Mouse (Mus musculus) MEL (cell line): ENCODE measurements around the gene Kiss1r.

Source experiments
- CHD2 ChIP-seq: IDR thresholded peaks from 2 replicates; pipeline ENCODE4 v1.6.1; 2011; ENCODE audit warnings: low read length, improper control_type of control experiment
- CTCF ChIP-seq, 3 experiments: IDR thresholded peaks in 2 of 3; conservative IDR thresholded peaks in 1 of 3; 2 replicates each; pipeline ENCODE4 v1.5.1; 2011 to 2012; ENCODE audit warnings: low read length in 3 of 3, low read depth in 2 of 3, mild to moderate bottlenecking in 2 of 3, improper control_type of control experiment in 1 of 3, inconsistent platforms in 1 of 3, mixed read lengths in 1 of 3, moderate library complexity in 1 of 3; ENCODE audit not compliant: control insufficient read depth in 1 of 3, insufficient read depth in 1 of 3, poor library complexity in 1 of 3, severe bottlenecking in 1 of 3
- E2F4 ChIP-seq: IDR thresholded peaks from 2 replicates; pipeline ENCODE4 v1.6.1; 2011; ENCODE audit warnings: low read depth, low read length, improper control_type of control experiment, borderline replicate concordance
- ELF1 ChIP-seq: IDR thresholded peaks from 2 replicates; pipeline ENCODE4 v1.6.1; 2014; ENCODE audit warnings: low read depth, mild to moderate bottlenecking, inconsistent platforms, low read length, improper control_type of control experiment, moderate library complexity
- MYB ChIP-seq: IDR thresholded peaks from 2 replicates; pipeline ENCODE4 v1.6.1; 2011; ENCODE audit warnings: mild to moderate bottlenecking, low read depth, low read length, improper control_type of control experiment
- POLR2A ChIP-seq, 2 experiments: IDR thresholded peaks; 2 replicates each; pipeline ENCODE4 v1.6.1; 2011 to 2012; ENCODE audit warnings: low read length in 2 of 2, mild to moderate bottlenecking in 2 of 2, control low read depth in 1 of 2, improper control_type of control experiment in 1 of 2, low read depth in 1 of 2, moderate library complexity in 1 of 2; ENCODE audit not compliant: control insufficient read depth in 1 of 2, insufficient read depth in 1 of 2, poor library complexity in 1 of 2
- ZMIZ1 ChIP-seq: IDR thresholded peaks from 2 replicates; pipeline ENCODE4 v1.6.1; 2012; ENCODE audit warnings: low read depth, mild to moderate bottlenecking, inconsistent platforms, low read length, improper control_type of control experiment, moderate library complexity

DNA sequence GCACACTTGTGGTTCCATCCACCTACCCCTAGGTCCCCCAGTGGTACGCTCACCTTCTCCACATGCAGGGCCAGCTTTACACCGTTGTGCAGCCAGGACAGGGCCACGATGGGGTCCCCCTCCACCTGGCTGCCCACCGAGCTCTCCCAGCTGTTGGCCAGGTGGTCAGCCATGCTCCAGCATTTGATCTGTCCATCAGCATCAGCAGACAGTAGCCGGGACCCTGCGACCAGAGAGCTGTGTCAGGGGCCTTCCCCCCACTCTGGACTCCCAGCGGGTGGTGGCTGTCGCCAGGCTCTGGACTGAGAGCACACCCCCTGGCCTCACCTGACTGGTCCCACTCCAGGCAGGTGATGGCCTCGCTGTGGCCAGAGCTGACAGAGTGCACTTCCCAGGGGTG lies 10.1 kb upstream of the Kiss1r start:
- no peak for TF ChIP-seq ZMIZ1
- TF ChIP-seq E2F4, result no peak
- TF ChIP-seq POLR2A (IDR thresholded peaks at IDR 0.05; ENCODE audit: control insufficient read depth in 1 of 2, insufficient read depth in 1 of 2, low read depth in 1 of 2, low read length in 2 of 2, poor library complexity in 1 of 2), result no peak
- TF ChIP-seq ELF1, result no peak
- TF ChIP-seq CHD2, result no peak
- TF ChIP-seq MYB, result no peak
- TF ChIP-seq CTCF (IDR thresholded peaks at IDR 0.05 in 2 of 3, conservative IDR thresholded peaks at IDR 0.05 in 1 of 3; ENCODE audit: control insufficient read depth in 1 of 3, insufficient read depth in 1 of 3, low read depth in 2 of 3, low read length in 3 of 3, poor library complexity in 1 of 3, severe bottlenecking in 1 of 3), result no peak
